Mouse (Mus musculus): ENCODE measurements around the gene Ddx1. TPM values are rescaled to one million over a fixed set of nuclear protein-coding genes. Genes with fewer than 3 reads are reported as not detected.

Gene Ddx1
- polyA plus RNA-seq (2017; shearing (Covaris generic)) = 76.7 TPM

DNA sequence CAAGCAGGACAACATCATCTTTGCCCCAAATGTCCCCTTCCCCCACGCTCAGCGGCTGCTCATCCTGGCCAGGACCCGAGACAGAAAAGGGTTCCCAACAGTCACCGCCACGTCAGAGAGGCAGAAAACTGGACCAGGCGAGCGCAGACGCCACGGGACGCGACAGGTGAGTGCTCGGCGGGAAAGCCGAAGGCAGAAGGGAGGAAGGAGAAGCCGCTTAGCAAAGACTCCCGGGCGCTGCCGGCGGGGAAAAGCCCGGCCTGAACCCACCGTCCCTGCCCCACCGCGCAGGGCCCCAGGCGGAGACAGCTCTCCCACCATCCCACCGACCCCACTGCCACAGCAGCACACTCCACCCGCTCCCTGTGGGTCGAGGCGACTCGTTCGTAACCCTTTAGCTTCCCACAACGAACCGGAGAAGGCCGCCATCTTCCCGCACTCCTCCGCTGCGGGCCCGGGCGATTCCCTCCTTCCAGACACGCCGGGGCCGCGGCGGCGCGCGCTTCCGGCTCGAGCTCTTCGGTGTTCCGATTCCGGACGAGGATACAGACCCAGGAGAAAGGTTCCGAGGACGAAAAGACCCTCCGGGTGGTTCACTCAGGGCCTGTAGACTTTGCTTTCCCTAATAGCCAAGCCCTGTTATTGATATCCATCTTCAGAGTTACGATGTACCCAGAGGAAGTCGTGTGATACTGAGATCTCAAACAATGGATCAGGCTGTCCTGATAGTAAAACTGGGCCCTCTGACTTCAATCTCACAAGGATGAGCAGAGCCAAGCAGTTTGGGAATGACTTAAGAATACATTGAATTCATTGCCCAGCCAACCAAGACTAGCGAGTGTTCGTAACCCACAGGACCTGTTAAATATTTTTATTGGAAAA lies at the start of gene Ddx1:
Ddx1 (minus strand) TSS at position 523 of the 882 bp plus-strand sequence.

DNA sequence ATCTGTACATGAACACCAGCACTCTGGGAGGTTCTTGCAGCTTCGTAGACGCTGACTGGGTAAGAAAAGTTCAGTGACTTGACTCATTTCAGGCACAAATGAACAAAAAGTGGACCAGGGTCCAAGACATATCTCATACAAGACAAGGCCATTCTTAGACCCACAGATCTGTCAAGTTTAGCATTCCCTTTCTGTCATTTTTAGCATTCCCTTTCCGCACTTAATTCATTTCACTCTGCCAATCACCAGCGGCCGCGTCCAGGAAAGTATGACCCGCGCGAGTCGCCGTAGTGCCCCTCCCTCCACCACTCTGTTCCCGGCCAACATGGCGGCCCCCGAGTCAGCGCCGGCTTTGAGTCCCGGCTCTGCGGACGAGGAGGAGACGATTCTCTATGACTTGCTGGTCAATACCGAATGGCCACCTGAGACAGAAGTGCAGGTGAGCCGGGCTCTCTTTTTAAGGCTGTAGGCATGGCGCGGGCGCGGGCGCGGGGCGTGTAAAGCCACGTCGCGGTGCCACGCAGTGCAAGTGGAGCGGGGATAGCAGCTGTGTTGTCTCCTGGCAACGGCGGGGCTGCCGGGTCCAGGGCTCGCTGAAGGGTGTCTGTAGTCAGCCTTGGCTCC lies 19.9 kb upstream of the Ddx1 start, which contains the start of gene Nbas:
Nbas (plus strand) TSS at position 308 of the 624 bp plus-strand sequence.

Other genes with a start within 250 kb of the Ddx1 start
- 13.5 TPM for gene Nbas, start 19.9 kb upstream of the Ddx1 start, polyA plus RNA-seq (2017; shearing (Covaris generic))

All from CD4-positive, CD25-positive, alpha-beta regulatory T cell (primary cell).